Mouse (Mus musculus) liver, embryonic 14.5 days (tissue): Measurements from ENCODE around the gene Gpr12. TPM values are rescaled to one million over a fixed set of nuclear protein-coding genes. Genes with fewer than 3 reads are reported as not detected.
"Not testable (repeated sequence)": the region's sequence is repeated elsewhere in the genome, so short reads cannot be mapped to it uniquely, and the experiment has no call there.

Experiments used
- ATAC-seq: fragments of 200-750 bp; cut with Nextera tagmentation; 2 replicates; pipeline ENCODE4 v1.8.0; 2017; ENCODE audit warnings: moderate number of reproducible peaks, mild to moderate bottlenecking, moderate library complexity; ENCODE audit not compliant: insufficient read depth
- DNase-seq, 3 experiments: peaks; one replicate each; pipeline ENCODE4 v3.0.0-alpha.2; 2012 to 2013; ENCODE audit warnings: low read depth in 3 of 3, low spot score in 3 of 3
- H3K27ac ChIP-seq: fragments of 300-500 bp; sonication (generic); 2 replicates; pipeline ENCODE4 v1.5.1; 2014; ENCODE audit warnings: moderate library complexity, mild to moderate bottlenecking, control low read depth, inconsistent platforms
- H3K27me3 ChIP-seq: fragments of 300-500 bp; sonication (generic); 2 replicates; pipeline ENCODE4 v1.6.1; 2014; ENCODE audit warnings: mild to moderate bottlenecking, low read length, moderate library complexity; ENCODE audit not compliant: control insufficient read depth, insufficient read depth
- H3K36me3 ChIP-seq: fragments of 300-500 bp; sonication (generic); replicated peaks from 2 replicates; pipeline ENCODE4 v1.6.1; 2014; ENCODE audit warnings: low read depth; ENCODE audit not compliant: control insufficient read depth, insufficient read depth
- H3K4me1 ChIP-seq, 2 experiments: fragments of 200-500 bp in 1 of 2; fragments of 300-500 bp in 1 of 2; sonication (generic) in 1 of 2; replicated peaks; 2 replicates each; pipeline ENCODE4 v1.6.1; 2012 to 2014; ENCODE audit warnings: antibody characterized with exemption in 1 of 2, inconsistent platforms in 1 of 2, low read length in 1 of 2; ENCODE audit not compliant: control insufficient read depth in 2 of 2, insufficient read depth in 2 of 2
- H3K4me2 ChIP-seq: fragments of 300-500 bp; sonication (generic); 2 replicates; pipeline ENCODE4 v1.6.1; 2014; ENCODE audit warnings: low read depth, mild to moderate bottlenecking, control low read depth, moderate library complexity
- H3K4me3 ChIP-seq, 2 experiments: fragments of 200-500 bp in 1 of 2; fragments of 300-500 bp in 1 of 2; sonication (generic) in 1 of 2; 2 replicates each; pipeline ENCODE4 v1.5.1; 2012 to 2014; ENCODE audit warnings: low read depth in 2 of 2, low read length in 2 of 2, mild to moderate bottlenecking in 2 of 2, control low read depth in 1 of 2, inconsistent platforms in 1 of 2, moderate library complexity in 1 of 2; ENCODE audit not compliant: insufficient read depth in 1 of 2
- H3K9ac ChIP-seq: fragments of 300-500 bp; sonication (generic); replicated peaks from 2 replicates; pipeline ENCODE4 v1.6.1; 2014; ENCODE audit warnings: mild to moderate bottlenecking, control low read depth, moderate library complexity
- H3K9me3 ChIP-seq: fragments of 300-500 bp; sonication (generic); 2 replicates; pipeline ENCODE4 v1.6.1; 2016; ENCODE audit warnings: low read length, mixed read lengths; ENCODE audit not compliant: control insufficient read depth
- CTCF ChIP-seq: IDR thresholded peaks from 2 replicates; pipeline ENCODE4 v1.5.1; 2016; ENCODE audit warnings: antibody characterized with exemption, low read depth, control low read depth
- EP300 ChIP-seq: IDR thresholded peaks from 2 replicates; pipeline ENCODE4 v1.6.1; 2016; ENCODE audit warnings: antibody characterized with exemption, low read depth
- WGBS: fragments of 180-500 bp; shearing (Covaris S2); extraction: QIAGEN DNeasy Blood & Tissue Kit; methylation state at CpG from one replicate; pipeline ENCODE4 v1.1.7; 2014; ENCODE audit not compliant: insufficient replicate concordance; 5-methylcytosine and 5-hydroxymethylcytosine counted together
- polyA plus RNA-seq, 2 experiments: library from polyadenylated mRNA; depleted of rRNA in 1 of 2; stranded (reverse) in 1 of 2; unstranded in 1 of 2; fragments of >200 nt; fragmentation: Nextera tagmentation in 1 of 2; extraction: Ambion mirVana in 1 of 2; gene quantifications; 2 replicates each; pipeline versions ENCODE4 v1.2.1 to v1.2.3; 2012 to 2014

Gpr12 gene
- polyA plus RNA-seq, 2 experiments = 0.05 to 0.99 TPM

GRCm38 (mm10) chr5:146564259-146564658 is 20.8 kb downstream of the Gpr12 start:
- Histone ChIP-seq H3K27me3 (no peaks in the 10 kb centered on the region), H3K36me3 (no peaks in the 10 kb centered on the region), H3K4me3 (no peak overlapping the region), H3K9me3 (no peaks in the 10 kb centered on the region), H3K4me1 (no peaks in the 10 kb centered on the region), H3K9ac (no peak overlapping the region), H3K4me2 (no peak overlapping the region), H3K27ac (no peak overlapping the region)
- WGBS = 42% methylated on average over 1 of the region's 1 CpGs
- DNase-seq (no peak), ATAC-seq (no peak)
- TF ChIP-seq CTCF (no peak), EP300 (no peak)

DNA sequence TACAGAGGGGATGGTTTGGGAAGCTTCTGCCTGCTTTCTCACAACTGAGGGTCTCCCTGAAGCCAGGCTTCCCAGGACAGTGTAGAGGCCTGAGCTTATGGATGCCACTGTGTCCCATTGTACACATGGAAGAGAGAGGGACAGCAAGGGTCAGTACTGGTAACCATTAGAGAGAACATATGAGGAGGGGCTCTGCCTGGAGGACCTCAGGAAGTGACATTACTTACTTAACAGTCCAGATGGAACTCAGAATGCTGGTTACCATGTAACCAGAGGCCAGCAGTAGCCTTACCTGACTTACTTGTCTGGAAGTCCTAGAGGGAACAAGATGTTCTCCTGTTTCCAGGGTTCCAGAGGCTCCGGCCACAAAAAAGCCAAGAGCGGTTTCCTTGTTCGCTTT is 29.2 kb downstream of the Gpr12 start, which contains the start of gene Gm3415:
Gene Gm3415 (plus strand): TSS at position 301 of the 400 bp plus-strand sequence.
- H3K4me1 ChIP-seq, H3K4me3 ChIP-seq, H3K9me3 ChIP-seq, H3K4me2 ChIP-seq, H3K27ac ChIP-seq, H3K36me3 ChIP-seq, DNase-seq, ATAC-seq, H3K27me3 ChIP-seq, H3K9ac ChIP-seq: not testable (repeated sequence)
- WGBS = no CpG with 5 or more reads among the region's 3 CpGs

- H3K27me3 ChIP-seq, DNase-seq, H3K9ac ChIP-seq, H3K9me3 ChIP-seq, H3K36me3 ChIP-seq, ATAC-seq, H3K4me1 ChIP-seq, H3K4me2 ChIP-seq, H3K27ac ChIP-seq, H3K4me3 ChIP-seq: not testable (repeated sequence)
- 74% methylated on average over 3 of the region's 3 CpGs for WGBS
Observed at GRCm38 (mm10) chr5:146537347-146537746, 47.7 kb downstream of the Gpr12 start, which contains the start of gene Gm3409. TSS of gene Gm3409 (plus strand) at chr5:146537647.

Other genes starting within 250 kb of the Gpr12 start
- 0.06 and 0.07 TPM in 2 replicates for gene Wasf3, start 200.3 kb downstream of the Gpr12 start, polyA plus RNA-seq (2012; rRNA removed)
- gene Wasf3, start 200.3 kb downstream of the Gpr12 start, polyA plus RNA-seq (2014; fragmentation: Nextera tagmentation; extraction: Ambion mirVana) = 0.04 TPM in 2 replicates
- not detected in 2 replicates for gene Gm6408, start 103.3 kb downstream of the Gpr12 start, polyA plus RNA-seq (2012; rRNA removed)
- not detected in 2 replicates for gene Gm6408, start 103.3 kb downstream of the Gpr12 start, polyA plus RNA-seq (2014; fragmentation: Nextera tagmentation; extraction: Ambion mirVana)
- gene Gm6370, start 93.9 kb downstream of the Gpr12 start, polyA plus RNA-seq (2012; rRNA removed) = not detected in 2 replicates
- not detected in 2 replicates for gene Gm6370, start 93.9 kb downstream of the Gpr12 start, polyA plus RNA-seq (2014; fragmentation: Nextera tagmentation; extraction: Ambion mirVana)
- gene 4930449I24Rik, start 82.8 kb downstream of the Gpr12 start, polyA plus RNA-seq (2012; rRNA removed) = not detected in 2 replicates
- not detected in 2 replicates for gene 4930449I24Rik, start 82.8 kb downstream of the Gpr12 start, polyA plus RNA-seq (2014; fragmentation: Nextera tagmentation; extraction: Ambion mirVana)
- gene Gm3402, start 71.1 kb downstream of the Gpr12 start, polyA plus RNA-seq (2012; rRNA removed) = not detected in 2 replicates
- gene Gm3402, start 71.1 kb downstream of the Gpr12 start, polyA plus RNA-seq (2014; fragmentation: Nextera tagmentation; extraction: Ambion mirVana) = not detected in 2 replicates
- not detected in 2 replicates for gene Gm3404, start 59.4 kb downstream of the Gpr12 start, polyA plus RNA-seq (2012; rRNA removed)
- gene Gm3404, start 59.4 kb downstream of the Gpr12 start, polyA plus RNA-seq (2014; fragmentation: Nextera tagmentation; extraction: Ambion mirVana) = not detected in 2 replicates
- gene Gm3409, start 47.6 kb downstream of the Gpr12 start, polyA plus RNA-seq (2012; rRNA removed) = not detected in 2 replicates
- gene Gm3409, start 47.6 kb downstream of the Gpr12 start, polyA plus RNA-seq (2014; fragmentation: Nextera tagmentation; extraction: Ambion mirVana) = not detected in 2 replicates
- gene Gm3415, start 29.1 kb downstream of the Gpr12 start, polyA plus RNA-seq (2012; rRNA removed) = not detected in 2 replicates
- gene Gm3415, start 29.1 kb downstream of the Gpr12 start, polyA plus RNA-seq (2014; fragmentation: Nextera tagmentation; extraction: Ambion mirVana) = not detected in 2 replicates
- gene Usp12, start 209.8 kb upstream of the Gpr12 start, polyA plus RNA-seq (2012; rRNA removed) = 4.7 and 7.0 TPM in 2 replicates
- 4.9 and 5.6 TPM in 2 replicates for gene Usp12, start 209.8 kb upstream of the Gpr12 start, polyA plus RNA-seq (2014; fragmentation: Nextera tagmentation; extraction: Ambion mirVana)
- 88.2 and 236 TPM in 2 replicates for gene Rpl21, start 247.7 kb upstream of the Gpr12 start, polyA plus RNA-seq (2012; rRNA removed)
- 453 and 467 TPM in 2 replicates for gene Rpl21, start 247.7 kb upstream of the Gpr12 start, polyA plus RNA-seq (2014; fragmentation: Nextera tagmentation; extraction: Ambion mirVana)